Mouse (Mus musculus) limb, embryonic 10.5 days (tissue): ENCODE data around the gene Ndufb10. TPM values are rescaled to one million over a fixed set of nuclear protein-coding genes. Genes with fewer than 3 reads are reported as not detected.

Experiments
- DNase-seq: peaks from one replicate; pipeline ENCODE4 v3.0.0-alpha.2; 2017; ENCODE audit warnings: low spot score
- H3K27ac ChIP-seq: fragments of 300-500 bp; sonication (generic); 2 replicates; pipeline ENCODE4 v1.5.1; 2016; ENCODE audit warnings: mild to moderate bottlenecking
- H3K27me3 ChIP-seq: fragments of 300-500 bp; sonication (generic); 2 replicates; pipeline ENCODE4 v1.6.1; 2016; ENCODE audit warnings: low read depth, mild to moderate bottlenecking; ENCODE audit not compliant: poor library complexity, severe bottlenecking
- H3K36me3 ChIP-seq: fragments of 300-500 bp; sonication (generic); 2 replicates; pipeline ENCODE4 v1.6.1; 2016; ENCODE audit warnings: mild to moderate bottlenecking, moderate library complexity
- H3K4me1 ChIP-seq: fragments of 300-500 bp; sonication (generic); 2 replicates; pipeline ENCODE4 v1.6.1; 2016
- H3K4me3 ChIP-seq: fragments of 300-500 bp; sonication (generic); 2 replicates; pipeline ENCODE4 v1.5.1; 2016; ENCODE audit warnings: mild to moderate bottlenecking, moderate library complexity
- H3K9me3 ChIP-seq: fragments of 300-500 bp; sonication (generic); replicated peaks from 2 replicates; pipeline ENCODE4 v1.6.1; 2016; ENCODE audit warnings: mild to moderate bottlenecking
- WGBS: fragments of 180-500 bp; shearing (Covaris S2); methylation state at CpG from one replicate; pipeline ENCODE4 v1.1.7; 2016; 5-methylcytosine and 5-hydroxymethylcytosine counted together
- polyA plus RNA-seq: library from polyadenylated mRNA; unstranded; fragments of >200 nt; fragmentation: Nextera tagmentation; extraction: Ambion mirVana; gene quantifications from 2 replicates; pipeline ENCODE4 v1.2.1, GENCODE M21; 2016

Gene Ndufb10
- polyA plus RNA-seq, 1 experiment from 2014 or later: 202 TPM

GRCm38 (mm10) chr17:24744381-24744780, 20.1 kb upstream of the Ndufb10 start:
- peaks cover 25% of the 10 kb centered on the region for H3K4me1 ChIP-seq
- WGBS: 80% methylated on average over 3 of the region's 3 CpGs
- no peak for DNase-seq
- peaks cover 5% of the 10 kb centered on the region for H3K27me3 ChIP-seq
- H3K9me3 ChIP-seq: no peaks in the 10 kb centered on the region
- H3K4me3 ChIP-seq: no peak overlapping the region
- no peak overlapping the region for H3K27ac ChIP-seq
- H3K36me3 ChIP-seq: peaks cover 30% of the 10 kb centered on the region

- 81% methylated on average over 5 of the region's 5 CpGs for WGBS
- Histone ChIP-seq H3K36me3 (peaks cover 30% of the 10 kb centered on the region), H3K27ac (no peak overlapping the region)
Observed at GRCm38 (mm10) chr17:24743896-24744295, 19.6 kb upstream of the Ndufb10 start.

DNA sequence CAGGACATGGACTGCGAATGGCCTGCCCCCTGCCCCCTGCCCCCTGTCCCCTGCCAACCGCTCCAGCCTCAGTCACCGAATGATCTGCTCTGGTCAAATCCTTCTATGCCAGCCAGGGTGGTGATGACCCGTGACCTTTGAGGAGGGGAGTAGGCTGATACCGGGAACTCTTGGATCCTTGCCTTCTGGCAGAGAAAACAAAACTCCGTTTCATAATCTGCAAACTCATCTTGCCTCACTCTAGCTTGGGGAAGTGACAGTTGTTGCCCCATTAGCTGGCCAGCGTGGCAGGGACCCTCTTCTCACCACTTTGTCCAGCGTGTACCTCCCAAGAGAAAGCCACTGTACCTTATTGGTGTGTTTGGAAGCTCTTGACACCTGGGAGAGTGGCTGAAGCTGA, 18.0 kb upstream of the Ndufb10 start:
- Histone ChIP-seq H3K27me3 (no peaks in the 10 kb centered on the region), H3K27ac (no peak overlapping the region), H3K9me3 (no peaks in the 10 kb centered on the region), H3K4me1 (peaks cover 24% of the 10 kb centered on the region), H3K36me3 (peaks cover 30% of the 10 kb centered on the region), H3K4me3 (no peak overlapping the region)
- 87% methylated on average over 8 of the region's 8 CpGs for WGBS
- DNase-seq: no peak

More at GRCm38 (mm10) chr17:24743896-24744295, 19.6 kb upstream of the Ndufb10 start:
- Histone ChIP-seq H3K4me1 (peaks cover 25% of the 10 kb centered on the region), H3K4me3 (no peak overlapping the region), H3K9me3 (no peaks in the 10 kb centered on the region), H3K27me3 (0 out of 2 replicates have a peak, but pooled peaks cover under 1% of the 10 kb centered on the region)
- DNase-seq: no peak

- Histone ChIP-seq H3K36me3 (peaks cover 30% of the 10 kb centered on the region), H3K27ac (no peak overlapping the region), H3K27me3 (no peaks in the 10 kb centered on the region), H3K4me3 (no peak overlapping the region), H3K4me1 (peaks cover 21% of the 10 kb centered on the region), H3K9me3 (no peaks in the 10 kb centered on the region)
- WGBS: 81% methylated on average over 8 of the region's 8 CpGs
- DNase-seq: no peak
Observed at GRCm38 (mm10) chr17:24739926-24740325, 15.6 kb upstream of the Ndufb10 start.

GRCm38 (mm10) chr17:24738238-24738637, 14.0 kb upstream of the Ndufb10 start:
- Histone ChIP-seq H3K4me1 (peaks cover 16% of the 10 kb centered on the region), H3K27me3 (no peaks in the 10 kb centered on the region), H3K27ac (no peak overlapping the region), H3K9me3 (no peaks in the 10 kb centered on the region), H3K4me3 (no peak overlapping the region), H3K36me3 (peaks cover 30% of the 10 kb centered on the region)
- no peak for DNase-seq
- WGBS: 91% methylated on average over 4 of the region's 4 CpGs

GRCm38 (mm10) chr17:24737135-24737810, 13.0 kb upstream of the Ndufb10 start:
- no peak for DNase-seq
- no peaks in the 10 kb centered on the region for H3K27me3 ChIP-seq
- H3K4me3 ChIP-seq: peak overlapping the region; percentile 73
- peaks cover 25% of the 10 kb centered on the region for H3K36me3 ChIP-seq
- 31% methylated on average over 8 of the region's 8 CpGs for WGBS
- no peaks in the 10 kb centered on the region for H3K9me3 ChIP-seq
- H3K27ac ChIP-seq: peak overlapping the region; percentile 77; the same call in 1 of the 2 replicates
- H3K4me1 ChIP-seq: peaks cover 16% of the 10 kb centered on the region

GRCm38 (mm10) chr17:24736330-24737051, 12.2 kb upstream of the Ndufb10 start, which contains the start of gene Msrb1:
TSS of gene Msrb1 (plus strand) at chr17:24736642.
- Histone ChIP-seq H3K36me3 (peaks cover 17% of the 10 kb centered on the region), H3K27ac (peak within 1 kb of the TSS; percentile 77), H3K4me1 (peaks cover 16% of the 10 kb centered on the region), H3K27me3 (no peaks in the 10 kb centered on the region), H3K9me3 (no peaks in the 10 kb centered on the region), H3K4me3 (peak within 1 kb of the TSS; percentile 73)
- peak; percentile 91 for DNase-seq
- WGBS: 2% methylated on average over 29 of the region's 29 CpGs

DNA sequence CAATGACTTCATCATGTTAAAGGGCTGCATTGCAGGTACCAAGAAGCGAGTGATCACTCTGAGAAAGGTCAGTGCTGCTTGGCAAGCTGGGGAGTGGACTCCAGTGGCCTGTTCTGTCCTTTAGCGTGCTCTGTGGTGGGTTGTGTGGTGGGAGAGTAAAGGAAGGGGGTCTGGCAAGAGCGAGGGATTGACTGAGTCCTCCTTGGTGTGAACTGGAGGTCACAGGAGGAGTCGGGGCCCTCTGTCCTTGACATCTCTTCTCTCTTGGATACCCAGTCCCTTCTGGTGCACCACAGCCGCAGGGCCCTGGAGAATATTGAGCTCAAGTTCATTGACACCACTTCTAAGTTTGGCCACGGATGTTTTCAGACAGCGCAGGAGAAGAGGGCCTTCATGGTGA, 11.2 kb upstream of the Ndufb10 start:
- H3K4me3 ChIP-seq: no peak overlapping the region; the same call in 1 of the 2 replicates
- H3K4me1 ChIP-seq: peaks cover 16% of the 10 kb centered on the region
- no peaks in the 10 kb centered on the region for H3K27me3 ChIP-seq
- peaks cover 9% of the 10 kb centered on the region for H3K36me3 ChIP-seq
- WGBS: 88% methylated on average over 7 of the region's 7 CpGs
- 0 out of 2 replicates have a peak overlapping the region, but pooled peaks have one; percentile 77 for H3K27ac ChIP-seq
- no peak for DNase-seq
- H3K9me3 ChIP-seq: no peaks in the 10 kb centered on the region

- WGBS: 94% methylated on average over 1 of the region's 1 CpGs
- no peak overlapping the region for H3K4me3 ChIP-seq
- H3K36me3 ChIP-seq: 0 out of 2 replicates have a peak, but pooled peaks cover under 1% of the 10 kb centered on the region
- H3K27me3 ChIP-seq: no peaks in the 10 kb centered on the region
- no peak overlapping the region for H3K27ac ChIP-seq
- no peaks in the 10 kb centered on the region for H3K9me3 ChIP-seq
- no peak for DNase-seq
- H3K4me1 ChIP-seq: peaks cover 16% of the 10 kb centered on the region
Observed at GRCm38 (mm10) chr17:24734513-24734912, 10.2 kb upstream of the Ndufb10 start.

DNA sequence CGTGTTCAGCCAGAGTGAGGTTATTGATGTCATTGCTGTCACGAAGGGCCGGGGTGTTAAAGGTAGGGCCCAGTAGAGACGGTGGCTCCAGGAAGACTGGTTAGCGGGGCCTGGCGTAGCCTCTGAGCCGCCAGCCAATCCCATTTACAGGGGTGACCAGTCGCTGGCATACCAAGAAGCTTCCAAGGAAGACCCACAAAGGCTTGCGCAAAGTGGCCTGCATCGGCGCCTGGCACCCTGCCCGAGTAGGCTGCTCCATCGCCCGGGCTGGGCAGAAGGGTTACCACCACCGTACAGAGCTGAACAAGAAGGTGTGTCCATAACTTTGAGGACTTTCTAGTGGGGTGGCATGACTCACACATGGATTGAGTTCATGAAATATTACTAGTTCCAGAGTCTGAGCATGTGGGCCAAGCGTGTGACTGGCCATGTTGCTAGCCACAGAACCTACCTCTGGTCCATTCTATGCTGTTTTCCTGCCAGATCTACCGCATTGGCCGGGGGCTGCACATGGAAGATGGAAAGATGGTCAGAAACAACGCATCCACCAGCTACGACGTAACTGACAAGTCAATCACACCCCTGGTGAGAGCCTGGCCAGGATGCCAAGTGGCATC, 9.3 kb upstream of the Ndufb10 start:
- no peaks in the 10 kb centered on the region for H3K36me3 ChIP-seq
- 89% methylated on average over 21 of the region's 21 CpGs for WGBS

GRCm38 (mm10) chr17:24732233-24732935, 8.1 kb upstream of the Ndufb10 start:
- peaks cover 19% of the 10 kb centered on the region for H3K4me1 ChIP-seq

More for the DNA sequence above, 9.3 kb upstream of the Ndufb10 start:
- Histone ChIP-seq H3K27me3 (no peaks in the 10 kb centered on the region), H3K4me3 (no peak overlapping the region), H3K4me1 (peaks cover 16% of the 10 kb centered on the region), H3K9me3 (no peaks in the 10 kb centered on the region), H3K27ac (no peak overlapping the region)
- DNase-seq: no peak

GRCm38 (mm10) chr17:24730787-24731186, 6.5 kb upstream of the Ndufb10 start:
- H3K9me3 ChIP-seq: no peaks in the 10 kb centered on the region
- no peaks in the 10 kb centered on the region for H3K27me3 ChIP-seq
- 84% methylated on average over 14 of the region's 14 CpGs for WGBS
- DNase-seq: no peak
- H3K4me1 ChIP-seq: peaks cover 6% of the 10 kb centered on the region; the same call in 1 of the 2 replicates
- no peak overlapping the region for H3K4me3 ChIP-seq
- no peaks in the 10 kb centered on the region for H3K36me3 ChIP-seq
- no peak overlapping the region for H3K27ac ChIP-seq

More at GRCm38 (mm10) chr17:24732233-24732935, 8.1 kb upstream of the Ndufb10 start:
- Histone ChIP-seq H3K27ac (no peak overlapping the region), H3K27me3 (no peaks in the 10 kb centered on the region), H3K4me3 (no peak overlapping the region), H3K36me3 (no peaks in the 10 kb centered on the region), H3K9me3 (no peaks in the 10 kb centered on the region)
- DNase-seq: no peak
- 83% methylated on average over 12 of the region's 12 CpGs for WGBS
